Mouse (Mus musculus) liver, embryonic 14.5 days (tissue): ENCODE data around the gene Adamtsl4. TPM values are rescaled to one million over a fixed set of nuclear protein-coding genes. Genes with fewer than 3 reads are reported as not detected.

Source experiments
- ATAC-seq: fragments of 200-750 bp; cut with Nextera tagmentation; 2 replicates; pipeline ENCODE4 v1.8.0; 2017; ENCODE audit warnings: moderate number of reproducible peaks, mild to moderate bottlenecking, moderate library complexity; ENCODE audit not compliant: insufficient read depth
- DNase-seq, 3 experiments: peaks; one replicate each; pipeline ENCODE4 v3.0.0-alpha.2; 2012 to 2013; ENCODE audit warnings: low read depth in 3 of 3, low spot score in 3 of 3
- H3K27ac ChIP-seq: fragments of 300-500 bp; sonication (generic); 2 replicates; pipeline ENCODE4 v1.5.1; 2014; ENCODE audit warnings: moderate library complexity, mild to moderate bottlenecking, control low read depth, inconsistent platforms
- H3K27me3 ChIP-seq: fragments of 300-500 bp; sonication (generic); 2 replicates; pipeline ENCODE4 v1.6.1; 2014; ENCODE audit warnings: mild to moderate bottlenecking, low read length, moderate library complexity; ENCODE audit not compliant: control insufficient read depth, insufficient read depth
- H3K36me3 ChIP-seq: fragments of 300-500 bp; sonication (generic); replicated peaks from 2 replicates; pipeline ENCODE4 v1.6.1; 2014; ENCODE audit warnings: low read depth; ENCODE audit not compliant: control insufficient read depth, insufficient read depth
- H3K4me1 ChIP-seq, 2 experiments: fragments of 200-500 bp in 1 of 2; fragments of 300-500 bp in 1 of 2; sonication (generic) in 1 of 2; replicated peaks; 2 replicates each; pipeline ENCODE4 v1.6.1; 2012 to 2014; ENCODE audit warnings: antibody characterized with exemption in 1 of 2, inconsistent platforms in 1 of 2, low read length in 1 of 2; ENCODE audit not compliant: control insufficient read depth in 2 of 2, insufficient read depth in 2 of 2
- H3K4me2 ChIP-seq: fragments of 300-500 bp; sonication (generic); 2 replicates; pipeline ENCODE4 v1.6.1; 2014; ENCODE audit warnings: low read depth, mild to moderate bottlenecking, control low read depth, moderate library complexity
- H3K4me3 ChIP-seq, 2 experiments: fragments of 200-500 bp in 1 of 2; fragments of 300-500 bp in 1 of 2; sonication (generic) in 1 of 2; 2 replicates each; pipeline ENCODE4 v1.5.1; 2012 to 2014; ENCODE audit warnings: low read depth in 2 of 2, low read length in 2 of 2, mild to moderate bottlenecking in 2 of 2, control low read depth in 1 of 2, inconsistent platforms in 1 of 2, moderate library complexity in 1 of 2; ENCODE audit not compliant: insufficient read depth in 1 of 2
- H3K9ac ChIP-seq: fragments of 300-500 bp; sonication (generic); replicated peaks from 2 replicates; pipeline ENCODE4 v1.6.1; 2014; ENCODE audit warnings: mild to moderate bottlenecking, control low read depth, moderate library complexity
- H3K9me3 ChIP-seq: fragments of 300-500 bp; sonication (generic); 2 replicates; pipeline ENCODE4 v1.6.1; 2016; ENCODE audit warnings: low read length, mixed read lengths; ENCODE audit not compliant: control insufficient read depth
- CTCF ChIP-seq: IDR thresholded peaks from 2 replicates; pipeline ENCODE4 v1.5.1; 2016; ENCODE audit warnings: antibody characterized with exemption, low read depth, control low read depth
- EP300 ChIP-seq: IDR thresholded peaks from 2 replicates; pipeline ENCODE4 v1.6.1; 2016; ENCODE audit warnings: antibody characterized with exemption, low read depth
- WGBS: fragments of 180-500 bp; shearing (Covaris S2); extraction: QIAGEN DNeasy Blood & Tissue Kit; methylation state at CpG from one replicate; pipeline ENCODE4 v1.1.7; 2014; ENCODE audit not compliant: insufficient replicate concordance; 5-methylcytosine and 5-hydroxymethylcytosine counted together
- polyA plus RNA-seq, 2 experiments: library from polyadenylated mRNA; depleted of rRNA in 1 of 2; stranded (reverse) in 1 of 2; unstranded in 1 of 2; fragments of >200 nt; fragmentation: Nextera tagmentation in 1 of 2; extraction: Ambion mirVana in 1 of 2; gene quantifications; 2 replicates each; pipeline versions ENCODE4 v1.2.1 to v1.2.3; 2012 to 2014

Adamtsl4 gene
- polyA plus RNA-seq (2012; rRNA removed) (0.12 and 0.43 TPM in 2 replicates), polyA plus RNA-seq (2014; fragmentation: Nextera tagmentation; extraction: Ambion mirVana) (0.17 and 0.47 TPM in 2 replicates)

- Histone ChIP-seq H3K4me2 (peak within 1 kb of the TSS; percentile 70), H3K36me3 (no peaks in the 10 kb centered on the region), H3K9ac (peak within 1 kb of the TSS; percentile 27; the same call in 1 of the 2 replicates), H3K27ac (no peak within 1 kb of the TSS), H3K9me3 (no peaks in the 10 kb centered on the region), H3K4me1 (peaks cover 3 to 4% of the 10 kb centered on the region in 2 experiments; a peak in 2 of 4 replicates), H3K4me3 (peak within 1 kb of the TSS; percentile 2 to 45; a peak in 3 of 4 replicates), H3K27me3 (peaks cover 7% of the 10 kb centered on the region; the same call in 1 of the 2 replicates)
- 10% methylated on average over 50 of the region's 50 CpGs for WGBS
- ATAC-seq (peak; percentile 19; the same call in 1 of the 2 replicates), DNase-seq (no peak)
- TF ChIP-seq CTCF (no peak), EP300 (no peak)
These were observed at the start of gene Adamtsl4 for GRCm38 (mm10) chr3:95687524-95688421. Adamtsl4 (minus strand) TSS chr3:95687917.

DNA sequence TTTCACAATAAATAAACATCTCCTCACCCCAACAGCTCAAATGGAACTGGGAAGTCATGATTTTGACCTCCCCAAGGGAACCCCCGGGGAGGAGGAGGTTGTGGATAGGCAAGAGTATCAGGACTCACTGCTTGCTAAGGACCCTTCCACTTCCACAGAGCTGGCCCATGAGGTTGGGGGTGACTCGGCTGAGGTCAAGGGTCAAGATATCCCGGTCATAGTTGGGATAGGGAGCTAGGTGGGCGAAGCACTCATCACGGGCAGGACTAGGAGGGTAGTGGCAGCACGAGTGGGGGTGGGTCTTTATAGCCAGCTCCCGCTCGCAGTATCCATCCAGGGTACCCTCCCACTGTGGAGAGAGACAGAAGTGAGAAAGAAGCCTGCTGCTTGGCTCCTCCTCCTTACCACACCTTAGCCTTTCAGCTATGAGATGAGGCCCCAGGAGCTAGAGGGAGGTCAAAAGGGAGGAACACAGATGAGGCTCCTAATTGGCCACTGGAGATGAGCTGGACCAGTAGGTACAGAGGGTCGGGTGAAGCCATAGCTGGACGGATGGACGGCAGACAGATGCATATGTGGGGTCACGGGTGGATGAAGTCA is 47.5 kb upstream of the Adamtsl4 start:
- H3K4me2 ChIP-seq = no peak overlapping the region
- ATAC-seq = no peak
- WGBS = 80% methylated on average over 12 of the region's 12 CpGs
- H3K27ac ChIP-seq = no peak overlapping the region
- H3K4me3 ChIP-seq = no peak overlapping the region
- no peaks in the 10 kb centered on the region for H3K9me3 ChIP-seq
- no peaks in the 10 kb centered on the region; the same call in 1 of the 2 replicates for H3K36me3 ChIP-seq
- no peaks in the 10 kb centered on the region for H3K27me3 ChIP-seq
- peaks cover 20 to 36% of the 10 kb centered on the region in 2 experiments for H3K4me1 ChIP-seq
- no peak overlapping the region for H3K9ac ChIP-seq
- no peak for DNase-seq
- TF ChIP-seq CTCF (no peak), EP300 (no peak)

- Histone ChIP-seq H3K27me3 (no peaks in the 10 kb centered on the region), H3K9ac (peak overlapping the region; percentile 18), H3K27ac (peak overlapping the region; percentile 22; the same call in 1 of the 2 replicates), H3K36me3 (no peaks in the 10 kb centered on the region), H3K4me2 (peak overlapping the region; percentile 15; the same call in 1 of the 2 replicates), H3K9me3 (no peaks in the 10 kb centered on the region), H3K4me3 (no peak overlapping the region), H3K4me1 (peaks cover 20 to 32% of the 10 kb centered on the region in 2 experiments)
- DNase-seq (peak in 2 of 3 experiments; percentile 20 to 65), ATAC-seq (peak; percentile 48)
- TF ChIP-seq EP300 (no peak), CTCF (no peak)
- WGBS = 30% methylated on average over 13 of the region's 13 CpGs
These were observed 46.5 kb upstream of the Adamtsl4 start for GRCm38 (mm10) chr3:95734092-95734702.

- ATAC-seq (no peak; the same call in 1 of the 2 replicates), DNase-seq (no peak)
- Histone ChIP-seq H3K4me3 (no peak overlapping the region), H3K4me1 (peaks cover 20 to 29% of the 10 kb centered on the region in 2 experiments), H3K9me3 (no peaks in the 10 kb centered on the region), H3K36me3 (no peaks in the 10 kb centered on the region), H3K27me3 (no peaks in the 10 kb centered on the region), H3K27ac (no peak overlapping the region), H3K4me2 (no peak overlapping the region), H3K9ac (no peak overlapping the region)
- no peak for TF ChIP-seq EP300
- no peak for TF ChIP-seq CTCF
- WGBS = 62% methylated on average over 11 of the region's 11 CpGs
These were observed 45.2 kb upstream of the Adamtsl4 start for GRCm38 (mm10) chr3:95732744-95733521.
